Mouse (Mus musculus) thymus, adult 2 months (tissue): ENCODE data around the gene Tap1.

Experiments used
- CTCF ChIP-seq: fragments of 200-500 bp; IDR thresholded peaks from 2 replicates; pipeline ENCODE4 v1.5.1; 2012; ENCODE audit warnings: mild to moderate bottlenecking, control low read depth, low read length, moderate library complexity, borderline replicate concordance; ENCODE audit not compliant: control insufficient read depth, poor library complexity, insufficient read depth; ENCODE audit errors: extremely low read depth
- POLR2A ChIP-seq: fragments of 200-500 bp; IDR thresholded peaks from 2 replicates; pipeline ENCODE4 v1.6.1; 2012; ENCODE audit warnings: mild to moderate bottlenecking, low read length, control low read depth, moderate library complexity; ENCODE audit not compliant: control insufficient read depth, poor library complexity, insufficient read depth; ENCODE audit errors: extremely low read depth

DNA sequence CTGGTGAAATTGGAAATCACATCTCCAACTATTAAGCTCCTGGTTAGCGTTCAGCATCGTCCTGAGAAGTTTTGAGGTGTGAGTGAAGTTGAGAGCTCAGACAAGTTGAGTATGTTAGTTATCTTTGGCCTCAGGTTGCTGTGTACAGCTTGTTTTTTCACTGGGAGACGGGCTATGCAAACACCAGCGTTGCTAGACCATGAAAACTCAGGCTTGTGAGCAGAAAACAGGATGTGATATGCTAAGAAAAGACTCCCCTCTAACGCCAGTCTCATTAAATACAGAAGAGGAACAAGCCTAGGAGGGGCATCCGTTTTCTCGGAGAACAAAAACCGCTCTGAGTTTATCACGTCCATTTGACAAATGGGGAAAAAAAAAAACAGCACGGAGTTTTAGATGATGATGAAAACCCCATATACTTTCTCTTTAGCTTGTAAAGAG is 52.3 kb downstream of the Tap1 start:
- TF ChIP-seq POLR2A (no peak), CTCF (no peak)
